Mouse (Mus musculus) hindbrain, embryonic 16.5 days (tissue): ENCODE measurements around the gene Kat7. TPM values are rescaled to one million over a fixed set of nuclear protein-coding genes. Genes with fewer than 3 reads are reported as not detected.

Source experiments
- ATAC-seq: fragments of 200-750 bp; cut with Nextera tagmentation; 2 replicates; pipeline ENCODE4 v1.8.0; 2017; ENCODE audit warnings: moderate TSS enrichment, moderate library complexity
- H3K27ac ChIP-seq: fragments of 300-500 bp; sonication (generic); 2 replicates; pipeline ENCODE4 v1.5.1; 2014; ENCODE audit warnings: low read depth, mild to moderate bottlenecking, control low read depth, low read length, moderate library complexity
- H3K27me3 ChIP-seq: fragments of 300-500 bp; sonication (generic); replicated peaks from 2 replicates; pipeline ENCODE4 v1.6.1; 2014; ENCODE audit warnings: low read length; ENCODE audit not compliant: control insufficient read depth, insufficient read depth
- H3K36me3 ChIP-seq: fragments of 300-500 bp; sonication (generic); 2 replicates; pipeline ENCODE4 v1.6.1; 2014; ENCODE audit warnings: mild to moderate bottlenecking, low read length, moderate library complexity, mixed read lengths; ENCODE audit not compliant: control insufficient read depth, insufficient read depth
- H3K4me1 ChIP-seq: fragments of 300-500 bp; sonication (generic); 2 replicates; pipeline ENCODE4 v1.6.1; 2014; ENCODE audit warnings: low read depth, low read length; ENCODE audit not compliant: control insufficient read depth, insufficient read depth
- H3K4me2 ChIP-seq: fragments of 300-500 bp; sonication (generic); 2 replicates; pipeline ENCODE4 v1.6.1; 2014; ENCODE audit warnings: mild to moderate bottlenecking, low read length, control low read depth, moderate library complexity
- H3K4me3 ChIP-seq: fragments of 300-500 bp; sonication (generic); 2 replicates; pipeline ENCODE4 v1.5.1; 2014; ENCODE audit warnings: mild to moderate bottlenecking, low read length, control low read depth, moderate library complexity
- H3K9ac ChIP-seq: fragments of 300-500 bp; sonication (generic); 2 replicates; pipeline ENCODE4 v1.6.1; 2014; ENCODE audit warnings: low read depth, mild to moderate bottlenecking, control low read depth, low read length, moderate library complexity
- H3K9me3 ChIP-seq: fragments of 300-500 bp; sonication (generic); 2 replicates; pipeline ENCODE4 v1.6.1; 2014; ENCODE audit warnings: mild to moderate bottlenecking, low read length, moderate library complexity; ENCODE audit not compliant: control insufficient read depth
- WGBS: fragments of 180-500 bp; shearing (Covaris S2); extraction: QIAGEN DNeasy Blood & Tissue Kit; methylation state at CpG from one replicate; pipeline ENCODE4 v1.1.7; 2014; 5-methylcytosine and 5-hydroxymethylcytosine counted together
- polyA plus RNA-seq: library from polyadenylated mRNA; unstranded; fragments of >200 nt; fragmentation: Nextera tagmentation; extraction: Ambion mirVana; gene quantifications from 2 replicates; pipeline ENCODE4 v1.2.1, GENCODE M21; 2015

The Kat7 gene
- polyA plus RNA-seq, 1 experiment from 2014 or later = 61.5 TPM

DNA sequence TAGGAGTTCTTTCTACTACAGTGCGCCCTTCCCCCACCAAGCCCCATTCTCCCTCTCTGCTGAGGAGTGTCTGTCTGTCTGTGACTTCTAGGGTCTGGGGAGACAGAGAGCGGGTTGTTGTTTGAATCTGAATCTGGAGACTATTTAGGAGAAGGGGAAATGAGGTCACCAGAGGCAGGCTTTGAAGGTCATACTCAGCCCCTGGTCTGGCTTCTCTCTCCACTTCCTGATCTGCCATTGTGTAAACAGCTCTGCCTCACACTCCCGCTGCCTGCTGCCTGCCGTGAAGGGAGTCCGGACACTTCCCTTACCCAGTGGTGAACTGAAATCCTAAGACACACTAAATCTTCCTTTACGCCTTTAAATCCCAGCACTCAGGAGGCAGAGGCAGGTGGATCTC, 71.6 kb downstream of the Kat7 start:
- no peaks in the 10 kb centered on the region for H3K4me1 ChIP-seq
- H3K36me3 ChIP-seq = no peaks in the 10 kb centered on the region
- H3K4me3 ChIP-seq = no peak overlapping the region
- no peak overlapping the region for H3K4me2 ChIP-seq
- ATAC-seq = no peak
- no peak overlapping the region for H3K9ac ChIP-seq
- no peaks in the 10 kb centered on the region; the same call in 1 of the 2 replicates for H3K27me3 ChIP-seq
- no peaks in the 10 kb centered on the region for H3K9me3 ChIP-seq
- H3K27ac ChIP-seq = no peak overlapping the region
- 75% methylated on average over 6 of the region's 6 CpGs for WGBS

GRCm38 (mm10) chr11:95232329-95232696, 77.7 kb downstream of the Kat7 start:
- WGBS = 44% methylated on average over 6 of the region's 6 CpGs
- Histone ChIP-seq H3K4me3 (no peak overlapping the region), H3K36me3 (no peaks in the 10 kb centered on the region), H3K27me3 (peaks cover 2% of the 10 kb centered on the region), H3K27ac (no peak overlapping the region), H3K4me1 (peaks cover 2% of the 10 kb centered on the region; the same call in 1 of the 2 replicates), H3K4me2 (peak overlapping the region; percentile 48), H3K9me3 (no peaks in the 10 kb centered on the region), H3K9ac (no peak overlapping the region)
- ATAC-seq = no peak

DNA sequence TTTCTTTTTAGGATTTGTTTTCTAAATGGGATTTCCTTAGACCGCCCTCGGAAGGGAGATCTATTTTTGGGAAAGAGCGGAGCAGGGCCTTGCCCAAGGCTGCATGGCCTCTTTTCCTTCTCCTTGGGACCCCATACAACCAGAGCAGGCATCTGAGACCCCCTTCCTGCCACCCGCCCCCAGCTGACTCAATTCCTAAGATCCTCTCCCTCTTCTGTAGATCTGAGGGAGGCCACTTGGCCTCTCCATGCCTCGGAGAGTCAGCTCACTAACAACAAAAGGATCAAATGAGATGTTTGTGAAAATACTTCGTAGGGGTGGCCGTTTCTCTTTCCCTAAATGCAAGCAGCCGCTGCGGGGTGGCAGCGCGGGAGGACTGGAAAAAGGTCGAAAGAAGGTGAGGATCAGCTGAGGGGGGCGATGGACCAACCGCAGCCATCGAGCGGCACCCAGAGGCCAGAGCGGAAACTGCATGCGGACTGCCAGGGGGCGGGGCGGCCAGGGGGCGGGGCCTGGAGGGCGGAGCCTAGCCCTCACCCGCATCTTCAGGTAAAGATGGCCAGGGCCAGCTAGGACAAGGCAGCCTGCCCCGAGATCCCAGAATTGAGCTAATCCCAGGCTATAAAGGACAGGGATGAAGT, 78.2 kb downstream of the Kat7 start:
- H3K9me3 ChIP-seq = no peaks in the 10 kb centered on the region
- no peak overlapping the region for H3K4me3 ChIP-seq
- H3K27ac ChIP-seq = no peak overlapping the region
- peak; percentile 74 for ATAC-seq
- H3K36me3 ChIP-seq = no peaks in the 10 kb centered on the region
- 8% methylated on average over 22 of the region's 24 CpGs for WGBS
- peak overlapping the region; percentile 48 for H3K4me2 ChIP-seq
- no peak overlapping the region for H3K9ac ChIP-seq
- H3K27me3 ChIP-seq = peaks cover 2% of the 10 kb centered on the region
- H3K4me1 ChIP-seq = peaks cover 2% of the 10 kb centered on the region; the same call in 1 of the 2 replicates

GRCm38 (mm10) chr11:95227467-95227866, 82.6 kb downstream of the Kat7 start:
- H3K27me3 ChIP-seq = peaks cover 9% of the 10 kb centered on the region
- H3K4me1 ChIP-seq = peaks cover 14% of the 10 kb centered on the region
- H3K36me3 ChIP-seq = no peaks in the 10 kb centered on the region
- no peaks in the 10 kb centered on the region for H3K9me3 ChIP-seq
- no peak overlapping the region for H3K4me3 ChIP-seq
- no peak overlapping the region for H3K9ac ChIP-seq
- WGBS = 70% methylated on average over 5 of the region's 5 CpGs
- no peak overlapping the region for H3K4me2 ChIP-seq
- ATAC-seq = no peak
- no peak overlapping the region for H3K27ac ChIP-seq

DNA sequence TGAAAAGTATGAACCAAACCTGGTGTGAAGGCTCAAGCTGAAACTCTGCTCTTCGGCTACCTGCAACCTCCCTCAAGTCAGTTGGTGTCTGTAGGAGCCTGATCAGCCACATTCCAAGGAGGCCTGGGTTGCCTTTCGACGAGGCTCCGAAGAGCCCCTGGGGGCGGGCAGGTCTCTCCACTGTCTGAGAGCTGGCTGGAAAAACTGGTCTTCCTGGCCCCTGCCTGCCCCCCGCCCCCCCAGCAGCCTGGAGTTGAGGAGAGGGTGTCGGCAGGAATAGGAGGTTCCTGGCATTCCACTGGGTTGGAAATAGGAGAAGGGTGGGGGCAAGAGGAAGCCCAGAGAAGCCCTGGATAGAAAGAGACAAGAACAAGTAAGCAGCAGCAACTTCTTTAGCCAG, 84.6 kb downstream of the Kat7 start:
- Histone ChIP-seq H3K27ac (no peak overlapping the region), H3K9ac (no peak overlapping the region), H3K27me3 (peaks cover 7% of the 10 kb centered on the region), H3K9me3 (no peaks in the 10 kb centered on the region), H3K4me1 (peaks cover 12% of the 10 kb centered on the region), H3K4me2 (no peak overlapping the region), H3K36me3 (no peaks in the 10 kb centered on the region), H3K4me3 (no peak overlapping the region)
- WGBS = 32% methylated on average over 7 of the region's 7 CpGs
- ATAC-seq = no peak

Other genes starting within 250 kb of the Kat7 start
- gene Itga3, start 233.4 kb downstream of the Kat7 start, polyA plus RNA-seq = 16.7 and 19.3 TPM in 2 replicates
- 0.19 and 0.32 TPM in 2 replicates for gene Dlx3, start 190.1 kb downstream of the Kat7 start, polyA plus RNA-seq
- not detected in 2 replicates for gene Dlx4, start 164.0 kb downstream of the Kat7 start, polyA plus RNA-seq
- gene Tac4, start 48.7 kb downstream of the Kat7 start, polyA plus RNA-seq = not detected in 2 replicates
- gene Fam117a, start 26.8 kb upstream of the Kat7 start, polyA plus RNA-seq = 3.0 and 3.1 TPM in 2 replicates
- gene Slc35b1, start 74.4 kb upstream of the Kat7 start, polyA plus RNA-seq = 142 and 147 TPM in 2 replicates
- 222 and 250 TPM in 2 replicates for gene Spop, start 103.8 kb upstream of the Kat7 start, polyA plus RNA-seq
- 2.8 and 3.0 TPM in 2 replicates for gene Nxph3, start 204.3 kb upstream of the Kat7 start, polyA plus RNA-seq